Mouse (Mus musculus): ENCODE data around the gene Nup50.

Nup50 gene

GRCm38 (mm10) chr15:84922884-84923507, at the start of gene Nup50:
TSS of gene Nup50 (plus strand) at chr15:84923411.
- DNase-seq = peak; percentile 99 to 100

GRCm38 (mm10) chr15:84873867-84874266, 49.3 kb upstream of the Nup50 start:
- DNase-seq = no peak

GRCm38 (mm10) chr15:84877029-84877815, 46.0 kb upstream of the Nup50 start:
- DNase-seq = no peak

GRCm38 (mm10) chr15:84888066-84888465, 35.1 kb upstream of the Nup50 start:
- no peak for DNase-seq

DNA sequence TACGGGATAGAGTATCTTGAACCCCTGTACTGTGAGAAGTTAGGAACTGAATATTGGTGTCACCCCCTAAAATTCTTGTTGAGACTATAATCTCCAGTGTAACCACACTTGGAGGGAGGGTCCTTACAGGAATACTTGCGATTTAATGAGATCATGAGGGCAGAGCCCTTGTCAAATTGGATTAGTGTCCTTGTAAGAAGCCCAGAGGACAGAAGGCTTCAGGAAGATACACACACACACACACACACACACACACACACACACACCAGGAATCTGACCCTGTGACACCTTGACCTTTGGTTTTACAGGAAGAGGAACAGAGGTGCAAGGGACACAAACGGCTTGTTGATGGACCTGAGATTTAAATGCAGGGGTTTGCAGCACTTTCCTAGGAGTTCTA, 32.0 kb upstream of the Nup50 start:
- no peak for DNase-seq

- peak; percentile 40 to 55 for DNase-seq
Observed at GRCm38 (mm10) chr15:84891658-84892057, 31.6 kb upstream of the Nup50 start.

DNA sequence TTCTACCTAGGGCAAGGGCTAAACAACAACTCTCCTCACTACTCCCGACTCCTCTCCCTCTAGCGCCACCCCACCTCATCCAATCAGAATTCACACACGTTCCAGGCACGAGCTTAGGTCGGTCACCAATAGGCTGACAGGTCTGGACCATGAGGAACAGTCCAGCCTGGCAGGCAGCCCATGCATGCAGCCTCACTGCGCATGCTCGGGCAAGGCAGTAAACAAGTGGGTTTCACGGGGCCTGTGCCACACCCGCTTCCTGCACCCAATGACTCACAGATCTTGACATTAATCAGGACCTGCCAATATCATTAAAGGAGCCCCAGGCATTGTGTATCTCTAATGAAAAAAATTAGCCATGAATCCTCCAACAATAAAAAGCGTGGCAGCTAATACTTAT, 27.0 kb upstream of the Nup50 start:
- DNase-seq = peak; percentile 40 to 42

DNA sequence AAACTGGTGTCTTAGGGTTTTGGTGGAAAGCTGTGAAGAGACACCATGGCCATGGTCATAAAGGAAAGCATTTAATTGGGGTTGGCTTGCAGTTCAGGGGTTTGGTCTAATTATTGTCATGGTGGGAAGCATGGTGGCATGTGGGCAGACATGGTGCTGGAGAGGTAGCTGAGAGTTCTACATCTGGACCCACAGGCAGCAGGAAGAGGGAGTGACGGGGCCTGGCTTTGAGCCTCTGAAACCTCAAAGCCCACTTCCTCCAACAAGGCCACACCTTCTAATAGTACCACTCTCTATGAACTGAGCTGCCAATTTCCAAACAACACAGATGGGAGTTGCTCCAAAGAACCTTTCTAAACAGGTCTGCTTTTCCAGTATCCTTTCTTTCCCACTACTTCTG, 26.5 kb upstream of the Nup50 start:
- DNase-seq = no peak

DNA sequence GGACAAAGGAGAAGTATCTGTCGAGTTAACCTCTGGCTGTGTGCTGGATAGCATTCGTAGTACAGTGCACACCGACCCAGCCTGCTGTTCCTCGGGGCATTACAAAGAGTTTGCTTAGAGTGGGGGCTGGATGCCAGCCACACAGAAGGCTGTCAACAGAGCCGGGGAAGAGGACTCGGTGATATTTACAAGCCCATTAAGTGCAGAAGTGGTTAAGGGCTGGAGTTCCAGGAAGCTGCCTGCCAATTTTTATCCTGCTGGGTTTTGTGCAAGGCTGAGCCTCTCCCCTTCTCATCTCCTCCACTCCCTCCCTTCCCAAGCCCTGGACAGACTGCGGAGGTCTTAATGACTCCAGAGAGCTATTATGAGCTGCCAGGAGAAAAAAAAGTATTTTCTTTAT, 25.1 kb upstream of the Nup50 start:
- peak; percentile 40 to 58 for DNase-seq

GRCm38 (mm10) chr15:84903843-84904385, 19.3 kb upstream of the Nup50 start:
- no peak for DNase-seq

DNA sequence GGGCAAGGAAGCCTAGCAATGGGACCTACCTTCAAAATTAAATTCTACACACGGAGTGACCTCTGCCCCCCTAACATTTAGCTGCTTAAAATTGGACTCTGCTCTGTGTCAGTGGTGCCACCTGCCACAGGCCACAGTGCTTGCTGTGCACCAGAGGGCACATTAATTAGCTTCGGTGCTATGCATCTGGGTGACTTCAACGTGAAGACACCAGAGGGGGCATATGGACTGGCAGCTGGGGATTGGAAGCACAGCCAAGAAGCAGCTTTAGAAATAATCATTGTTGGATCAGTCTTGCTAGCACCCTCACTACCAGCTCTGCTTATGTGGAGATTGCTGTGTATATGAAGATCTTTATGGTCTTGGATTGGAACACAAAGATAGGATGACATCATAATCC, 10.0 kb upstream of the Nup50 start:
- no peak for DNase-seq

DNA sequence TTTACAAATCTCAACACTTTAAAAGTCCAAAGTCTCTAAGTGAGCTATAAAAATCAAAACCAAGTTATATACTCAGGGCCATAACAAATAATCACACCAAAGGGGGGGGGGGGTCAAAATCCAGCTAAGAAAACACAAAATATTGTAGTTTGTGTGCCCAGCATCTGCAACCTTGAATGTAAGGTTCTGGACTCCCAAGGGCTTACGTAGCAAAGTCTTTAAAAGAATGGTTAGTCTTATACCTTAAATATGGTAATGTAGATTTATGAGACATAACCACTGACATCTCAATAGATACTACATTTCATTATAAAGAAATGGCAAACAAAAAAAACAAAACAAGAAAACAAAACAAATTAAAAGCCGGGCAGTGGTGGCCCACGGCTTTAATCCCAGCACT, 3.3 kb upstream of the Nup50 start, which contains the start of gene Gm29666:
Gm29666 (minus strand) TSS at position 101 of the 400 bp plus-strand sequence.
- no peak for DNase-seq

DNA sequence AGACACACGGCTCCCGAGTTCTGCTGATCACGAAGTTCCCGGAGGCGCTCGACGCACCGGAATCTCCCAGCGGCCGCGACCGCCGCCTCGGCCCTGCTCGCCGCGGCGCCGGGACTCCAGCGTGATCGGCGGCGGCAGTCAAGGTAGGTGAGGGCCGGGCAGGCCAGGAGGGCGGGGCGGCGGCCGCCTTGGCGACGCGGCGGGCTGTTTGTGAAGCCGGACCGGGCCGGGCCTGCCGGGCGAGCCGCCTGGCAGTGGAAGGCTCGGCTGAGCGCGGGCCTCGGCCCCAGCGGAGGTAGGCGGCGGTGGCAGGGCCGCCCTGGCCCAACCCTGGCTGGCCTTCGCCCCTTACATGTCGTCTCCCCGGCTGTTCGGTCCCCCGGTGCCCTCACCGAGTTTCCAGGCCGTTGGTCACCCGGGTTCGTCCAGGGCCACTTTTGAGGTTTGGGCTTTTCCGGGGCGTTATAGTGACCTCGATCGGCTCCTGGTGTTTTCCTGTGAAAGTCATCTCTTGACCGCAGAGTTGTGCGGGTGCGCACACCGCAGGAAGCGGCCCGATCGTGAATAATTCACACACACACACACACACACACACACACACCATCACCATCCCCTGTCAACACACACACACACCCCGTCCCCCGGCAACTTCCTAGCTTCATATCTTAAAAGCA, 434 bp downstream of the Nup50 start:
- peak in 1 of 2 experiments; percentile 75 for DNase-seq

DNA sequence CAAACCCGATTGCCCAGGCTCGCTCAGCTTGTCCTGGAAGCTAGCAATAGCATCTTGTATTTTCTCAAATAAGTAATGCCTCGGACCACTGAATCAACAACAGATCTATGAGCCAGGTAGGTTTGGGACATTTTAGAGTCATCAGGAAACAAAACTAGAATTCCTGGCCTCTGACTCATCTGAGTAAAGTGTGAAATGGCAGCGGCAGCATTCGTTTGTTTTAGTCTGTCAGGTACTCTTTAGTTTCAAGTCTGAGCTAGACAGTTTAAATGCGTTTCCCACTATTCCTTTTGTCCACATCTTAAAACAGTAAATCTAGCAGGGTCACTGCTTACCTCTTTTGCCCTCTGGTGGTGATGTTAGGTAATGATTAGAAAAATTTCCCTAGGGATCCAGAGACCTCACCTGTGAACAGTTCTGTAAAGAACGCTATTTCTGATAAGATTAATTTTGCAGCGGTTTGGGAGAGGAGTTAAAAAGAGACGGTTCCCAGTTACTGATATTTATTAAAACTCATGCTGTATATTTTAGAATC, 1.6 kb downstream of the Nup50 start:
- DNase-seq = peak in 1 of 2 experiments; percentile 21

DNA sequence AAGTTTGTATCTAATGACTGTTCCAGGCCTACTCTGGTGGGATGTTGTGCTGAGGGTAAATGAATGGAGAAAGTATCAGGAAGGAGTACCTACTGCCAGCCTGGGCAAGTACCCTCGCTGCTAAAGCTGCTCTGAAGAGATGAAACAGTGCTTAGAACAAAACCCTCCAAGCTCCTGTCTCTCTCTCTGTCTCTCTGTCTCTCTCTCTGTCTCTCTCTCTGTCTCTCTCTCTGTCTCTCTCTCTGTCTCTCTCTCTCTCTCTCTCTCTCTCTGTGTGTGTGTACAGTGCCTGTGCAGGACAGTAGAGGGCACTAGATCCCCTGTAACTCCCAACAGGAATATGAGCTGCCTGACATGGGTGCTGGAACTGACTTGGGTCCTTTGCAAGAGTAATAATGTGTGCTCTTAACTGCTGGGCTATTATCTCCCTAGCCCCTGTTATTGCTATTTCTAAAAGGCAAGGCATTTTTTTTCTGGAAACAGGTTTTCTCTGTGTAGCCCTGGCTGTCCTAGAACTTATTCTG, 2.3 kb downstream of the Nup50 start:
- DNase-seq = no peak

DNA sequence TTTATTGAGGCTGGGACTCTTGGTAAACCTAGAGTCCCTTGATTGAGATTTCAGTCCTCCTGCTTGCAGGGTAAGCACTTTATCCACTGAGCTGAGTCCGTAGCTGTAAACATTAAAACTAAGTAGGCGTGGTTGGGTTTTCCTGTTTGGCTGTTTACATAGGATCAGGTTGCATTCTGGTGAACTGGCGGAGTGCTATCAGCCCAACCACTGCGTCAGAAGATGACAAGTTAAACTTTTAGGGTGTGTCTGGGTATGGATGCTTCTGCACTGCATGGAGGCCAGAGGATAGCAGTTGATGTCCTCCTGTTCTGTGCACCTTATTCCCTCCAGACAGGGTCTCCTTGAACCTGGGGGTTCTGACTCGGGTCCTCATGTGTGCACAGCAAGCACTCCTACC, 9.1 kb downstream of the Nup50 start:
- DNase-seq = no peak

- no peak for DNase-seq
Observed at GRCm38 (mm10) chr15:84934901-84935300, 11.7 kb downstream of the Nup50 start.

DNA sequence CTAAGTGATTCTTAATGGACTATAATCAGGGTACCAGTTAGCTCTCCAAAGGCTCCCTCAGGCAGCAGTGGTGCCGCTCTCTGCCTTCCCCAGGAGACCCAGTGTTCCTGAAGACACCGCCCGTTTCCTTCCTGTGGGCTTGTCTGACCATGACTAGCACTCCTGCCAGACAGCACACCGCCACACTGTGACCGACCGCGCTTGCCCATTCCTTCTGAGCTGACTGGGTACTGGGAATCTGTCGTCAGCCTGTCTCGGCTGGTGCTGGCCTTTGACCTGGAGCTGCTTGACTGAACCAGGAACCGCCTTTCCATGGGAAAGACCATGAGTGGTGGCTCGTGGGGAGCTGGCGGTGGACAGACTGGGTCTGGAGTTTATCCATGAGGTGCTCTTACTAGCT, 16.9 kb downstream of the Nup50 start:
- peak; percentile 28 to 49 for DNase-seq

DNA sequence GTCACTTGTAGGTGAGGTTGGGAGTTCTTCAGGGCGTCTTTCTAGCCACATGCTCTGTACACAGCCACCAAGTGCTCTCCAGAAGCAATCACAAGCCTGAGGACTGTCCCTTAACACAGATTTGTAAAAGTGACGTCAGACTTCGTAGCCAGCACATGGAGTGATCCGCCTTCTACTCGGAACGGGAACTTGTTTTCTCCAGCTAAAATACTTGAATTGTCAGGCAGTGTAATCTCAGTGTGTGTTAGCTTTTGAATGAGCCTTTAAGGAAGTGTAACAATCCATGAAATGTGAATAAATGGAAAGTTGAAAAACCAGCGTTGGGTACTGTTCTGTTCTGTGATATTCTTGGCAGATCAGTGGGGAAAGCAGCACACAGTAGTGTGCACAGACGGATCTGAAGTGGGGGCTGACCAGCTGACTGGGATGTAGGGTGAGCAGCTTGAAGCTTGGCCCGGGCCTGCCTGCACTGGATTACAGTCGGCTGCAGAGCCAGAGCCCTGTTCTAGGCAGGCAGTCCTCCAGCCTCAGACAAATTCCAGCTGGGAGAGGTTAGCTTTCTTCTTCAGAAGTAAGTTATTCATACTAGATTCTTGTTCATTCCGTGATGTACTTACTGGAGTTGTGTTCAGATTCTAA, 19.6 kb downstream of the Nup50 start:
- peak in 1 of 2 experiments; percentile 9 for DNase-seq

DNA sequence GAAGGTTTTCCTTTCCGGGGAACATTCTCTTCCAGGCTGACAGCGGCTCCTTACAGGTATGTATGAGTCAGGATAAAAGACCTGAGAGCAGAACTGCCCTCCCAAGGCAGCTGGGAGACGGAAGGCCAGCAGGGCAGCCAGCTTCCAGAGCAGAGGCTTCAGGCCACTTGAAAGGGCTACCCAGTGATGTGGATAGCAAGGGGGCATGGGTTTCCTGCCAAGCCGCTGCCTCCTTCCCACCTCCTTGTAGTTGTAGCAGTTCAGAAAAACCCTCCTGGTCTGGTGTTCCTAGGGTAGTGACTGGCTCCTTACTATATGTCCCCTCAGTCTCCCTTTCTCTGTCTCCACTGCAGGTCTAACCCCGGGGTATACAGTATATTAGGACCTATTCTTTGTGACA, 21.1 kb downstream of the Nup50 start:
- no peak for DNase-seq

DNA sequence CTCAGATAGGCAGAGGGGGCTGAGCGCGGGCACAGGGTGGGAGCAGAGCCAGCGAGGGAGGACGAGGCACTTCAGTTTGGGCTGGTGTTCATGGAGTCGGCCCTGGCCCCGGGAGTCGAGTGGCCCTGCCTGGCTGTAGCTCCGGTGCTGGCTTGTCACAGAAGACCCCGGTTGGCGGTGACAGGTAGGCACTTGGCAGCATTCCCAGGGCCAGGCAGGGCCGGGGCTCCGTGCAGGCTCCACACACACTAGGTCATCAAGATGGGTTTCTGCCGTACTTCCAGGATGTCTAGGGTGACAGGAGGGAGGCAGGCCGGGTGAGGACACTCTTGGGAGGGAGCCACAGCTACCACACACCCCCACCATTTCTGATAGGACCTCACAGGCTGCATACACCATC, 25.8 kb downstream of the Nup50 start:
- DNase-seq = no peak

DNA sequence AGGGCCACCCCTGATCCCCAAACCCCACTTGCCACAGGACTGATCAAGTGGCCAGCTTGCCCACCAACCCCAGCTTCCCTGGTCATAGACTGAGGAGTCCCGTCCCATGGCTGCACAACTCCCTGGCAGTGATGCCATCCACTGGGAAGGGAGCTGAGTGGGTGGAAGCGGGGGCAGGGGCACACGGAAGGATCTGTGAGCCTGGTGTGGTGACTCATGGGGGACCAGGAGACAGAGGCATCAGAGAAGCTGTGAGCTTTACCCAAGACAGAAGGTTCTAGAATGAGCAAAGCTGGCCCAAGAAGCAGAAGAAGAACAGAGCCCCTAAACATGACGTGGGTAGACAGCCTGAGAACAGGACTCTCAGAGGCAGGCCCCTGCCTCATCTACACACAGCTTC, 26.8 kb downstream of the Nup50 start:
- DNase-seq = no peak

Measured in lung, adult 18-20 months (tissue).